Mouse (Mus musculus) testis, adult 2 months (tissue): ENCODE measurements at regions not wholly inside any gene's neighbourhood (a gene's known extent, or its start where the extent isn't known, plus 50 kb on each side); places are given as distances from the start of the nearest gene placed in this dataset.

Source experiments
- CTCF ChIP-seq: fragments of 200-500 bp; IDR thresholded peaks from 2 replicates; pipeline ENCODE4 v1.5.1; 2012; ENCODE audit warnings: low read depth, mild to moderate bottlenecking, inconsistent platforms, low read length, moderate library complexity; ENCODE audit not compliant: control insufficient read depth, insufficient read depth, insufficient replicate concordance
- POLR2A ChIP-seq: fragments of 200-500 bp; IDR thresholded peaks from 2 replicates; pipeline ENCODE4 v1.6.1; 2012; ENCODE audit warnings: low read depth, mild to moderate bottlenecking, inconsistent platforms, low read length, moderate library complexity; ENCODE audit not compliant: control insufficient read depth

DNA sequence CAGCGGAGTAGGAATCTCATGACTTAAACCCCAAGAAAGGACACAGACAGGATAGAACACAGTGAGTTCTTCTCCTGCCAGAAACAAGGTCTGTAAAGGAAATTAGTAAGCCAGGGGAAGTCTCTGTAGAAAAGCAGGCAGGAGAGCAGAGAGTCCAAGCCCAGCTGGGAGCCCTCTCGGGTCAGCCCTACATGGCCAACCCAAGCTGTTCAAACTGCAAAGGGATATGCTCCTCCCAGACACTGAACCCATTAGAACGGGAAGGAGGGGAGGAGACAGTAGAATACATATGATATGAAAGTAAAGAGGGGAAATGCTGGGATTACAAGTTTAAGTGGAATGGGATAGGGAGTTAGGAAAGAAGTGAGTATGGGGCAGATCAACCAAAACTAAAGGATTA lies 75.7 kb upstream of the Cop1 start:
- TF ChIP-seq POLR2A, result no peak
- TF ChIP-seq CTCF, result no peak
